Comparison of ENCODE assay signal across 21 mouse cellular contexts in genomic region chr15:25546185-25546584, GRCm38 (mm10).
DNase-seq lines count a peak whose midpoint lies in the region; ATAC-seq lines count a peak whose summit lies in the region.
"Had no signal": no experiment of that assay in that cellular context is flagged by ENCODE, and none has a peak within 500 bp of the region (broad histone marks: within the 10 kb centered on the region; RNA-seq: fewer than 3 reads in every experiment).

No protein-coding gene starts in this region.

- no peaks in the 10 kb centered on the region for H3K36me3 ChIP-seq in embryonic facial prominence, embryonic 13.5 days
- H3K36me3 ChIP-seq in embryonic facial prominence, embryonic 10.5 days (replicated peaks) = no peaks in the 10 kb centered on the region
- H3K36me3 ChIP-seq in embryonic facial prominence, embryonic 14.5 days (ENCODE audit: control insufficient read depth, insufficient read depth, low read length) = no peaks in the 10 kb centered on the region
- H3K36me3 ChIP-seq: forebrain, embryonic 15.5 days; midbrain, embryonic 10.5 days had no signal

- no peak for DNase-seq in embryonic facial prominence, embryonic 10.5 days (ENCODE audit: low spot score)
- peak; percentile 18 for DNase-seq in kidney, adult 9 months
- no peak for DNase-seq in kidney, adult 18-20 months
- DNase-seq in 3T3-L1 (ENCODE audit: low read depth, low spot score) = peak; percentile 12
- peak; percentile 41 for DNase-seq in embryonic facial prominence, embryonic 14.5 days (ENCODE audit: low spot score)
- no peak for DNase-seq in thymus, postnatal 10 days (ENCODE audit: low spot score in 2 of 2)
- DNase-seq in cerebellum, postnatal 25 days = no peak
- DNase-seq: adrenal gland, postnatal 10 days; cerebellum, adult 8-10 months; embryo, embryonic 11 days; heart, postnatal 4 days; liver; liver, postnatal 0 days; lung, postnatal 36 days; right cerebral cortex, adult 18-20 months; spleen, adult 18-20 months had no signal

- H3K4me1 ChIP-seq in embryonic facial prominence, embryonic 13.5 days = peaks cover 9% of the 10 kb centered on the region; the same call in 1 of the 2 replicates
- H3K4me1 ChIP-seq in embryonic facial prominence, embryonic 10.5 days = no peaks in the 10 kb centered on the region
- H3K4me1 ChIP-seq in embryonic facial prominence, embryonic 14.5 days (ENCODE audit: control insufficient read depth, insufficient read depth, low read length) = no peaks in the 10 kb centered on the region
- H3K4me1 ChIP-seq: forebrain, embryonic 15.5 days; midbrain, embryonic 10.5 days had no signal

- H3K27ac ChIP-seq in embryonic facial prominence, embryonic 13.5 days = 0 out of 2 replicates have a peak overlapping the region, but pooled peaks have one; percentile 16
- no peak overlapping the region for H3K27ac ChIP-seq in embryonic facial prominence, embryonic 10.5 days (replicated peaks)
- no peak overlapping the region for H3K27ac ChIP-seq in embryonic facial prominence, embryonic 14.5 days (replicated peaks; ENCODE audit: low read depth, low read length)
- H3K27ac ChIP-seq: forebrain, embryonic 15.5 days; midbrain, embryonic 10.5 days had no signal

- H3K4me2 ChIP-seq in embryonic facial prominence, embryonic 13.5 days = no peak overlapping the region
- no peak overlapping the region for H3K4me2 ChIP-seq in embryonic facial prominence, embryonic 14.5 days (ENCODE audit: low read depth, low read length)
- H3K4me2 ChIP-seq: forebrain, embryonic 15.5 days had no signal

- ATAC-seq in embryonic facial prominence, embryonic 13.5 days (ENCODE audit: insufficient number of reproducible peaks, insufficient read depth, low FRiP score, low TSS enrichment, low read depth) = no peak
- no peak for ATAC-seq in embryonic facial prominence, embryonic 14.5 days (ENCODE audit: low read depth)
- ATAC-seq: forebrain, embryonic 15.5 days; liver, postnatal 0 days had no signal

- H3K9me3 ChIP-seq in embryonic facial prominence, embryonic 13.5 days = no peaks in the 10 kb centered on the region
- no peaks in the 10 kb centered on the region for H3K9me3 ChIP-seq in embryonic facial prominence, embryonic 10.5 days
- no peaks in the 10 kb centered on the region for H3K9me3 ChIP-seq in embryonic facial prominence, embryonic 14.5 days (ENCODE audit: control insufficient read depth, low read length)
- H3K9me3 ChIP-seq: forebrain, embryonic 15.5 days; midbrain, embryonic 10.5 days had no signal

- no peaks in the 10 kb centered on the region for H3K27me3 ChIP-seq in embryonic facial prominence, embryonic 13.5 days
- no peaks in the 10 kb centered on the region for H3K27me3 ChIP-seq in embryonic facial prominence, embryonic 10.5 days (replicated peaks; ENCODE audit: low read depth, poor library complexity, severe bottlenecking)
- no peaks in the 10 kb centered on the region for H3K27me3 ChIP-seq in embryonic facial prominence, embryonic 14.5 days (replicated peaks; ENCODE audit: control insufficient read depth, insufficient read depth, low read length)
- H3K27me3 ChIP-seq: CH12.LX; forebrain, embryonic 15.5 days had no signal

- 19% methylated on average over 4 of the region's 4 CpGs for whole genome bisulfite sequencing in embryonic facial prominence, embryonic 13.5 days
- 50% methylated on average over 4 of the region's 4 CpGs for WGBS in embryonic facial prominence, embryonic 10.5 days
- 22% methylated on average over 4 of the region's 4 CpGs for WGBS in embryonic facial prominence, embryonic 14.5 days

- H3K4me3 ChIP-seq in embryonic facial prominence, embryonic 13.5 days = no peak overlapping the region
- no peak overlapping the region for H3K4me3 ChIP-seq in embryonic facial prominence, embryonic 10.5 days
- no peak overlapping the region for H3K4me3 ChIP-seq in embryonic facial prominence, embryonic 14.5 days (ENCODE audit: low read depth, low read length)
- H3K4me3 ChIP-seq: erythroblast, embryonic 14.5 days; forebrain, embryonic 15.5 days; midbrain, embryonic 10.5 days had no signal

- no peak overlapping the region for H3K9ac ChIP-seq in embryonic facial prominence, embryonic 13.5 days
- H3K9ac ChIP-seq in embryonic facial prominence, embryonic 14.5 days (ENCODE audit: low read depth, low read length) = no peak overlapping the region
- H3K9ac ChIP-seq: forebrain, embryonic 15.5 days; liver, postnatal 0 days had no signal

Comparison
In these comparisons a context has a peak if more than half of its experiments do, and no peak if none do; other contexts are left out.
1. DNase-seq: peak in kidney, adult 9 months (single experiment), 3T3-L1 (single experiment) and embryonic facial prominence, embryonic 14.5 days (single experiment); none in embryonic facial prominence, embryonic 10.5 days (single experiment), kidney, adult 18-20 months (single experiment), thymus, postnatal 10 days (0 of 2) and cerebellum, postnatal 25 days (0 of 2).